Mouse (Mus musculus) liver, adult 2 months (tissue): ENCODE results near the gene Taf1b. TPM values are rescaled to one million over a fixed set of nuclear protein-coding genes. Genes with fewer than 3 reads are reported as not detected.
A peak's percentile ranks its signal among the peaks of the same experiment; 100 is the strongest.

ENCODE experiments used
- DNase-seq: peaks from one replicate; pipeline ENCODE4 v3.0.0-alpha.2; 2011; ENCODE audit warnings: low read depth, low spot score; ENCODE audit errors: extremely low read depth
- H3K27ac ChIP-seq: fragments of 200-500 bp; replicated peaks from 2 replicates; pipeline ENCODE4 v1.5.1; 2012; ENCODE audit warnings: low read depth, mild to moderate bottlenecking, control low read depth, inconsistent platforms, low read length; ENCODE audit not compliant: insufficient read depth
- H3K27me3 ChIP-seq: fragments of 200-500 bp; 2 replicates; pipeline ENCODE4 v1.6.1; 2012; ENCODE audit warnings: mild to moderate bottlenecking, moderate library complexity, low read length, inconsistent platforms; ENCODE audit not compliant: control insufficient read depth, insufficient read depth
- H3K36me3 ChIP-seq: fragments of 200-500 bp; 2 replicates; pipeline ENCODE4 v1.6.1; 2012; ENCODE audit warnings: low read length, inconsistent platforms; ENCODE audit not compliant: control insufficient read depth, insufficient read depth
- H3K4me1 ChIP-seq: fragments of 200-500 bp; 2 replicates; pipeline ENCODE4 v1.6.1; 2011; ENCODE audit warnings: low read length; ENCODE audit not compliant: control insufficient read depth, insufficient read depth
- H3K4me3 ChIP-seq: fragments of 200-500 bp; 2 replicates; pipeline ENCODE4 v1.5.1; 2011; ENCODE audit warnings: low read depth, mild to moderate bottlenecking, control low read depth, low read length, moderate library complexity; ENCODE audit not compliant: insufficient read depth
- H3K79me2 ChIP-seq: fragments of 200-500 bp; 2 replicates; pipeline ENCODE4 v1.6.1; 2012; ENCODE audit warnings: inconsistent platforms, mild to moderate bottlenecking, low read length, moderate library complexity; ENCODE audit not compliant: control insufficient read depth, insufficient read depth
- H3K9ac ChIP-seq: fragments of 200-500 bp; 2 replicates; pipeline ENCODE4 v1.6.1; 2012; ENCODE audit warnings: low read depth, mild to moderate bottlenecking, control low read depth, inconsistent platforms, low read length
- CTCF ChIP-seq: fragments of 200-500 bp; IDR thresholded peaks from 2 replicates; pipeline ENCODE4 v1.5.1; 2011; ENCODE audit warnings: low read depth, low read length, control low read depth
- POLR2A ChIP-seq: fragments of 200-500 bp; IDR thresholded peaks from 2 replicates; pipeline ENCODE4 v1.6.1; 2011; ENCODE audit warnings: low read length, control low read depth; ENCODE audit not compliant: insufficient read depth; ENCODE audit errors: extremely low read depth
- whole genome bisulfite sequencing: fragments of 180-500 bp; shearing (Covaris S2); methylation state at CpG from one replicate; pipeline ENCODE4 v1.1.7; 2018; 5-methylcytosine and 5-hydroxymethylcytosine counted together
- polyA plus RNA-seq: library from polyadenylated mRNA; depleted of rRNA; stranded (reverse); fragments of >200 nt; gene quantifications from 2 replicates; pipeline ENCODE4 v1.2.3, GENCODE M21; 2012; rRNA removed
- total RNA-seq: library from RNA; depleted of rRNA; stranded (reverse); fragments of >200 nt; gene quantifications from 2 replicates; pipeline ENCODE4 v1.2.3, GENCODE M21; 2014; rRNA removed

The Taf1b gene
- total and polyA plus RNA-seq, 2 experiments: 3.1 to 8.3 TPM

GRCm38 (mm10) chr12:24600806-24601205 lies 102.6 kb downstream of the Taf1b start:
- TF ChIP-seq CTCF (peak; percentile 88), POLR2A (no peak)
- Histone ChIP-seq H3K36me3 (no peaks in the 10 kb centered on the region), H3K9ac (no peak overlapping the region), H3K79me2 (no peaks in the 10 kb centered on the region), H3K27ac (no peak overlapping the region), H3K4me3 (no peak overlapping the region), H3K4me1 (no peaks in the 10 kb centered on the region), H3K27me3 (no peaks in the 10 kb centered on the region)
- WGBS: 3% methylated on average over 9 of the region's 9 CpGs
- peak; percentile 64 for DNase-seq

DNA sequence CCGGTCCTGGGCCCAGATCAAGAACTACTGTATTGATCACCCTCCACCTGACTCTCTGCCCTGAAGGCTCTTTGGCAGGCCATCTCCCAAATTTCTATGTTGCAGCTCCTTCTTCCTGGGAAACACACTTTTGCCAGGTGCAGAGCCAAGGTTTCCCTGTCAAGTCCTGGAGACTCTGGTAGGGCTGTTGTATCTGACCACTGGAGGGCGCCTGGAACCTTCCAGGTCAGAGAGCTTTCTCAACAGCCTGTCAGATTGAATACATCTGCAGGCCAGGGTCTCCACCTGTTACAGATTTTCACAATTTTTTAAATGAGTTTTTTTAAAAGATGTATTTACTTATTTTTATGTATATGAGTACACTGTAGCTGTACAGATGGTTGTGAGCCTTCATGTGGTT lies 105.1 kb downstream of the Taf1b start:
- H3K9ac ChIP-seq: no peak overlapping the region
- H3K36me3 ChIP-seq: no peaks in the 10 kb centered on the region
- WGBS: 36% methylated on average over 2 of the region's 2 CpGs
- TF ChIP-seq CTCF (peak; percentile 82), POLR2A (no peak)
- no peak overlapping the region for H3K27ac ChIP-seq
- DNase-seq: peak; percentile 64
- no peaks in the 10 kb centered on the region for H3K79me2 ChIP-seq
- no peaks in the 10 kb centered on the region for H3K27me3 ChIP-seq
- H3K4me3 ChIP-seq: no peak overlapping the region
- H3K4me1 ChIP-seq: no peaks in the 10 kb centered on the region

GRCm38 (mm10) chr12:24606166-24606565 lies 108.0 kb downstream of the Taf1b start:
- no peak overlapping the region for H3K27ac ChIP-seq
- DNase-seq: no peak
- no peaks in the 10 kb centered on the region for H3K27me3 ChIP-seq
- H3K9ac ChIP-seq: no peak overlapping the region
- H3K79me2 ChIP-seq: no peaks in the 10 kb centered on the region
- no peaks in the 10 kb centered on the region for H3K4me1 ChIP-seq
- no peak for TF ChIP-seq POLR2A
- no peak for TF ChIP-seq CTCF
- WGBS: 85% methylated on average over 10 of the region's 10 CpGs
- no peaks in the 10 kb centered on the region for H3K36me3 ChIP-seq
- no peak overlapping the region for H3K4me3 ChIP-seq

Other genes starting within 250 kb of the Taf1b start
- gene Grhl1, start 73.9 kb downstream of the Taf1b start, total RNA-seq: 0.28 and 0.40 TPM in 2 replicates
- 0.17 and 0.42 TPM in 2 replicates for gene Grhl1, start 73.9 kb downstream of the Taf1b start, polyA plus RNA-seq
- gene Klf11, start 152.9 kb downstream of the Taf1b start, total RNA-seq: 5.9 and 9.9 TPM in 2 replicates
- gene Klf11, start 152.9 kb downstream of the Taf1b start, polyA plus RNA-seq: 2.8 and 3.5 TPM in 2 replicates
- 2.8 and 3.1 TPM in 2 replicates for gene Cys1, start 183.5 kb downstream of the Taf1b start, total RNA-seq
- 4.3 and 5.3 TPM in 2 replicates for gene Cys1, start 183.5 kb downstream of the Taf1b start, polyA plus RNA-seq
- 2.8 and 3.8 TPM in 2 replicates for gene Rrm2, start 209.9 kb downstream of the Taf1b start, total RNA-seq
- gene Rrm2, start 209.9 kb downstream of the Taf1b start, polyA plus RNA-seq: 0.80 TPM in 2 replicates